Mouse (Mus musculus): ENCODE measurements around the gene Atg4d. TPM values are rescaled to one million over a fixed set of nuclear protein-coding genes. Genes with fewer than 3 reads are reported as not detected.
"Not testable (repeated sequence)": the region's sequence is repeated elsewhere in the genome, so short reads cannot be mapped to it uniquely, and the experiment has no call there.

Atg4d gene
- polyA plus RNA-seq (2017; shearing (Covaris generic)): 10 to 100 TPM; 23.5 to 32.5 (median 24.2) TPM

DNA sequence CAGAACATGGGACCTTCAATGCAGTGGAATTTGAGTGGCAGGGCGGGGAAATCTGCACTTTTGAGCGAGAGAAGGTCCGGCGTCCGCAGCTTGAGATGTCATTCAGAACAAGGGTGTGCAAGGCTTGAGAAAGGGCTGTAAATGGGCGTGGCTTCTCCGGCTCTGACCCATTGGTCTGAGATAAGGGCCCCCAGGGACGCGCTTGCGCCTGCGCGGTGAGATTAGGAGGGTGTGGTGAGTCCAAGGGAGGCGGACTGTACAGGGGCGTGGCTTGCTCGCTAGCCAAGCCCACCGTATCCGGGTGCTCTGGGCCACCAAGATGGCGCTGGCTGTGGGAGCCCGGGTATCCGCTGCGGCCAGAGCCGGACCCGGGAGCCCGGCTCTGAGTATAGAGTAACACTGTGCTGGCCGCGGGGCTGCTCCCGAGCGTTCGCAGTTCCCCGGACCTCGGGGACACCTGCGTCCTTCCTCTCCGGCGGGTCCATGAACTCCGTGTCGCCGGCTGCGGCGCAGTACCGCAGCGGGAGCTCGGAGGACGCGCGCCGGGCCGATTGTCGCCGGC is at the start of gene Atg4d:
Atg4d (plus strand) TSS at position 294 of the 562 bp plus-strand sequence.
- peak; percentile 98 for ATAC-seq

DNA sequence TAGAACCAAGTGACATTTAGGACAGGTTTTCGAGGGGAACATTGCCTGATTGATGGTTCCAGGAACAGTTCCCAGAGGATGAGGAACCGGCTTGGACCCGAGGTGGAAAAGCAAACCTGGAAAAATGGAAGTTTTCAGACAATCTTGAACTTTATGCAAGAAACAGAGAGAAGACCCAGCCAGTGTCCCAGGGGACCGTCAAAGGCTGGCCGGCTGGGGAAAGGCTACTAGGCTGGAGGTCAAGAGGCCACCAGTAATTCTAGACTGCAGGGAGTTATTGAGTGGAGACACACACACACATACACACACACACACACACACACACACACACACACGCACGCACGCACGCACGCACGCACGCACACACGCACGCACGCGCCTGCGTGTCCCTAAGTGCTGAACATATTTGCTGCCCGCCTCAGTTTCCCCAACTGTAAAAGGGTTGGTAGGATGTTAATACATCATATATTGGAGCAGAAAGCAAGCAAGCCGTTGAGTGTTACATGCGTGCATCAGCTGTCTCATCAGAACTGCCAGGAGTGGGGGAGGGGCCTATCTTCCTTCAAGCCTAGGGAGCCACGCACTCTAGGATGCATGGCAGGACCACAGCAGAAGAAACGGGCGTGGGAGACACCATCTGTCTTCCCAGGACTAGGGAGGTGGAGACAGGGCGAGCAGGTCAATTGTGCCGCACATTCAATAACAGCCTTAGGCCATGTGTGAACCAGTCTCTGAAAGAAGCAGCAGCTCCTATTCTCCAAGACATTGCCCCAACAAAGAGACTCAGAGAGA is 48.8 kb upstream of the Atg4d start:
- ATAC-seq: no peak

DNA sequence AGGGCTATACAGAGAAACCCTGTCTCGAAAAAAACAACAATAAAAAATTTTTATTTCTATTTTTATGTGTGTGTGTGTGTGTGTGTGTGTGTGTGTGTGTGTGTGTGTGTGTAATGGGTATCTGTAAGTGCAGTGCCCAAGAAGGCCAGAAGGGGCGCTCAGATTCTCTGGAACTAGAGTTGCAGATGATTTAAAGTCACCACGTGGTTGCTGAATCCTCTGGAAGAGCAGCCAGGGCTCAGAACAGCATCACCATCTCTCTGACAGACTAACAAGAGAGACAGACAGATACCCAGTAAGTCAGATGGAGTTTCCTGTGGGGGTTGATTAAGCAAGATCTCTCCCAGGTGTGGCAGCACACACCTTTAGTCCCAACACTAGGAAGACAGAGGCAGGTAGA is 45.3 kb upstream of the Atg4d start:
- no peak for ATAC-seq

DNA sequence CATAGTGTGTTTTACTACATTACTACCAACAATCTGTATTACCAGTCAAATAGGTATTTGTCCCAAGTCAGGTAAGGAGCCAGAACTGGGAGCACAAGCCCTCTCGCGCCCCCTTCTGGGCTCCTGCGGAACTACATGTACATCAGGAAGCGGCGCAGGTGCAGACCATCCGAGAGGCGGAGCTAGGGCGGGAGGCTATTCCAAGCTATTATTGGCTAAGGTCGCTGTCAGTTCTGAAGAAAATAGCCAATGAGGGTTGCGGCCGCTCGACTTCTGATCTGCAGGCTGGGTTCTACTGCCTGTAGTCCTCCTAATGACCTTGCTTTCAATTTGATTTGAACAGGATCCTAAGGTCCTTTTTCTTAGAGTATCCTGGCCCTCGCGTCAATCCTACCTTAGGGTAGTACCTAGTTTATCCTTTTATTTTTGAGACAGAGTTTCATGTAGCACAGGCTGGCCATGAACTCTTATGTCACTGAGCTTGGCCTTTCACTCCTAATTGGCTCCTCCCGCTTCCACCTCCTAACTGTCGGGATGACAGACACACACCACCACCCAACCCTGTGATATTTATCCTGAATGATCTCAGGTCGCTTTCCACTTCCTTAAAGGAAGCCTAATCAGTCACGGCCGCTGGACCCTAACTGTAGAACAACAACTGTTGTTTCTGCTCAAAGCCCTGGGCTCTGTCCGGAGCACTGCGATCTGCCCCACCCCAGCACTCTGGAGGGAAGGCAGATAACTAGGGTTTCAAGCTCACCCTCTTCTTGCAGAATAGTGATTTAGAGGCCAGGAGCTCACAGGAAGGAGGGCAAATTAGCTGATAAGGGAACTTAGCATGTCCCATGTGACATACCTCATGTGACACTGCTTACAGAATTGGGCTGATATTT is 44.4 kb upstream of the Atg4d start:
- peak; percentile 94 for ATAC-seq

DNA sequence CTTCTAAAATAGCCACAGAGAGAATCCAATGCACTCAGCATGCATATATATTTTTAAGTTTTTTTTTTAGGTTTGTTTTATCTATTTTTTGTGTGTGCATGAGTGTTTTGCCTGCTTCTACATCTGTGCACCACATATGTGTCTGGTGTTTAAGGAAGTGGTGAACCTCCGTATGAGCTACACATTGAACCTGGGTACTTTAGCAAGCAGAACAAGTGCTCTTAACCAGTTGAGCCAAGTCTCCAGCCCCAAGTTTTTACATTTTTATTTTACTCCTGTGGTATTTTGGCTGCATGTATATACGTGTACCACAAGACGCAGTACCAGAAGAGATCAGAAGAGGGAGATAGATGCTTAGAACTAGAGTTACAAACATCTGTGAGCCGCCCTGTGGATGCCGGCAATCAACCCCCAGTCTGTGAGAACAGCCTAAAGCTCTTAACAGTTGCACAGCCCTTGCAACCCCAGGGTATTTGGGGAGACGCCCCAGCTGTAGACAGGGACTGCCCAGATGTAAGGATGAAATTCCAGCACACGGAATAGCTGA is 43.6 kb upstream of the Atg4d start:
- peak; percentile 69 for ATAC-seq

DNA sequence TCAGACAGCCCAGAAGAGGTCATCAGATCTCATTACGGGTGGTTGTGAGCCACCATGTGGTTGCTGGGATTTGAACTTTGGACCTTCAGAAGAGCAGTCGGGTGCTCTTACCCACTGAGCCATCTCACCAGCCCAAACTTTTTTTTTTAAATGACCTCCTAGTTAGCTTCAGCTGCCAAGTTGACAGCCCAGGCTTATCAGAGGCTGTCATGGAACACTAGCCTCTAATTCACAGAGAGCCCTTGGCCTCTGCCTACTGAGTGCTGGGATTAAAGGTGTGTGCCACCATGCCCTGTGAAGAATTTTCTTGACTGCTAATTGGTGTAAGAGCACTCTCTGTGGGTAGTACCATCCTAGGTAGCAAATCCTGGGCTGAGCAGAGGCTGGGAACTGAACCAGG is 41.6 kb upstream of the Atg4d start:
- not testable (repeated sequence) for ATAC-seq

DNA sequence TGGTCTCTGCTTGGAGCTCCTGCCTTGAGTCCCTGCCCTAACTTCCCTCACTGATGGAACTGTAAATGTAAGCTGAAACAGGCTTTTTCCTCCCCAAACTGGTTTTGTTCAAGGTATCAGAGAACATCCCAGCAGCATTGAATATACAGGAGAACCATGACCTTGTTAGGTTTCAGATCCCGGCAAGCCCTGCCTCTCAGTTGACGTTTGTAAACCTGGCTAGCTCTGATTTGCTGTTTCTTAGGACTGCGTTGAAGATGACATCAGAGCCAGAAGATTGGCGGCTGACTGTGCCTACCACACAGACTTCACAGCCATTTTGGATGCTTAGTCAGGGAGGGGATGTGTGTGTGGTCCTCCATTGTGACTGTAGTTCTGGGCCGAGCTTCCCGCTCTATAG is 41.2 kb upstream of the Atg4d start:
- ATAC-seq: no peak

DNA sequence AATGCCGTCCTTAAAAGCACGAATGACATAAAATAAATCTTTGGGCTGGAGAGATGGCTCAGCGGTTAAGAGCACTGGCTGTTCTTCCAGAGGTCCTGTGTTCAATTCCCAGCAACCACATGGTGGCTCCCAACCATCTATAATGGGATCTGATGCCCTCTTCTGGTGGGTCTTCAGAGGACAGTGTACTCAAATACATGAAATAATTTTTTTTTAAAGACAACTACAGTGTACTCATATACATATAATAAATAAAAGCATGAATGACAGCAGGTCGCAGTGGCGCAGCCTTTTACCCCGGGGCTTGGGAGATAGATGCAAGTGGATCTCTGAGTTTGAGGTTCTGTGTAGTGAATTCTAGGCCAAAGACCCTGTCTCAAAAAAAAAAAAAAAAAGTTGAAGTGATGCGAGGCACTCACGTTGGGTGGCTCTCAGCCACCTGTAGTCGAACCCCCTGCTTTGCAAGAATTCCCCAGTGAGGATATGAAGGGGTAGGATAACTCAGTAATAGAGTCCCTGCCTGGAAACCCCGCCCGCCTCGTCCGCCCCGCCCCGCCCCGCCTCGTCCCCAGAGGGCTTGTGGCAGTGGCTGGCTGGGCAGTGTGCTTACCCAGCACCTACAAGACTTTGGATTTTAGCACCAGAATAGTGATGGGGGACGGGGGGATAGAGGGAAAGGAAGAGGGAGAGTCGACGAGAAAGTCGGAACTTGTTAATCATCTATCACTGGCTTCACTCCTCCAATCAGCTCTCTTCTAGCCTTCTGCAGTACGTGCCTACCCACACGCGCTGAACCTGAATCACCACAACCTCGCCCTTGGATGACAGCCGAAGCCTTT is 40.3 kb upstream of the Atg4d start:
- ATAC-seq: peak; percentile 30

DNA sequence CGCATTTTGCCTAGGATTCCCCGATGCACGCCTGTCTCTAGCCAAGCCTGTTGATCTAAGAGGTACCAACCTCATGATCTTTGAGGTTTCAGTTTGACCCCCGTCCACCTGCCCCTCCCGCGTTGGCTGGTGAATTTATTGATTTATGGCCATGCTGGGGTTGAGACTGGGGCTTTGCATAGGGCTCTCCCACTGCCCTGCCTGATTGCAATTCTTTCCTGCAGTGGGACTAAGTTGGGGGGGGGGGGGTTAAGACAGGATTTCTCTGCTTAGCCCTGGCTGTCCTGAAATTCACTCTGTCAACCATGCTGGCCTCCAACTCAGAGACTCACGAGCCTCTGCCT is 39.7 kb upstream of the Atg4d start:
- ATAC-seq: no peak

DNA sequence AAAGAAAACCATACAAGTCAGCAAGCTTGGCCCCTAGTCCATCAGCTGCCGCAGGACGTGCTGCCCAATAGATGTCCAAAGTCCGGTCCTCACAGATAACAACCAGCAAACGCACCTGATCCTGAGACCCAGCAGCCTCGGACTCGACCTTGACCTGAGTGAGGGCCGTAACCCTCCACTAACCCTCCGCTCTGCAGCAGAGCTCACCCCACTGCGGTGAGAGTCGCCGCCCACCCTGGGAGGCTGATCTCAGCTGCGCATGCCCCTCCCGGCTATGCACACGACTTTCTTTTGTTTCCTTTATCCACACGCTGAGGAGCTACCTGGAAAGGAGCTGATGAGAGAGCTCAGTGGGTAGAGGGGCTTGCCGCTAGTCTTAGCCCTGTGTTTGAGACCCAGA is 37.8 kb upstream of the Atg4d start:
- ATAC-seq: no peak

DNA sequence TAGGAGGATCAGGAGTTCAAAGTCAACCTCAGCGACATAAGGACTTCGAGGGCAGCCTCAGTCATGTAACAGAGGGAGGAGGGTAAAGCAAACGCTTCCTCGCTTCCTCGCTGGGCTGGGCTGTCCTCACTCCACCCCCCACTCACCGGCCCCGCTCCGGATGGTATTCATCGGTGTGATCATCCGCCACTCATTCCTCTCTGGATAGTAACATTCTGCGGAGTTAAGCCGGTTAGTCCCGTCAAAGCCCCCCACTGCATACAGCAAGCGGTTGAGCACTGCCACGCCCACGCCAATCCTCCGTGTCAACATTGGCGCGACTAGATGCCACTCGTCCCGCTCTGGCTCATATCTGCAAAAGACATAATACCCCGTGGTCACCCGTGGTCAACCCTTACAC is 33.5 kb upstream of the Atg4d start:
- no peak for ATAC-seq

DNA sequence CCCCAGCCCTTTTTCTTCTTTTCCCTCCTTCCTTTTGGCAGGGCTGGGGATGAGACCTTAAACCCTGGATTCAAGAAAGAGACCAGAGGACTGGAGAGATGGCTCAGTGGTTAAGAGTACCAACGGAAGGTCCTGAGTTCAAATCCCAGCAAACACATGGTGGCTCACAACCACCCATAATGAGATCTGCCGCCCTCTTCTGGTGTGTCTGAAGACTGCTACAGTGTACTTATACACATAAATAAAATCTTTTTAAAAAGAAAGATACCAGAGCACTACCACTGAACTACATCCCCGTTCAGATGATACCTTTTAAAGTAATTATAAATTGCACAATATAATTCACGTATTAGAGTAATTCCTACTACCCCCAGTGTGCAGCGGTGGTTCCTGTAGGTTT is 32.2 kb upstream of the Atg4d start:
- no peak for ATAC-seq

DNA sequence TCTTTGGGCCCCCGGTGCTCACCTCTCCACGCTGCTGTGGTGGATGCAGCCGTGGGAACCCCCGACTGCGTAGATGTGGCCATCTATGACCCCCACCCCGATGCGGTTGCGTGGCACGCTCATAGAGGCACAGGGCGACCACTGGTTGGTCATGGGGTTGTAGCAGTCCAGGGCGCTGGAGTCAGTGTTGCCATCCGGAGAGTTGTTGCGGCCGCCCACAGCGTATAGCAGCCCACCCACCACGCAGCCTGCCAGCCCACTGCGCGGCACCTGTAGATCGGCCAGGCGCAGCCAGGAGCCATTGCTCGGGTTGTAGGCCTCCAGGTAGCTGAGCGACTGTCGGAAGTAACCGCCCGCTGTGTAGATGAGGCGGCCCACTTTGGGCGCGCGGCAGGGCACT is 31.7 kb upstream of the Atg4d start:
- ATAC-seq: no peak

DNA sequence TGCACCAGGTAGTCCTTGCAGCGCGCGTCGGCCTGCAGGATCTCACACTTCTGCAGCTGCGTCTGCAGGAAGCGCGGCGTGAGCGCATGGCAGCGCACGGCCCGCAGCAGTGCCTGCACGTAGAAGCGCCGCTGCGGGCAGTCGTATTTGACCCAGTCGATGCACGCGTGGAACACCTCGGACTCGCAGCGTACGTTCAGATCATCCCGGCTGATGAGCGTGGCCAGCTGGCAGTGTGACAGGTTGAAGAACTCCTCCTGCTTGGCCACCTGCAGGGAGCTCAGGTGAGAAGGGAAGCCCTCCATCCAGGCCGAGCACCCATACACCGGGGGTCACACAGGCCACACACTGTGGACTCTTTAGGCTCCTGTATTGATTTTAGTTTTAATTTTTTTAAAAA is 31.3 kb upstream of the Atg4d start:
- ATAC-seq: no peak

DNA sequence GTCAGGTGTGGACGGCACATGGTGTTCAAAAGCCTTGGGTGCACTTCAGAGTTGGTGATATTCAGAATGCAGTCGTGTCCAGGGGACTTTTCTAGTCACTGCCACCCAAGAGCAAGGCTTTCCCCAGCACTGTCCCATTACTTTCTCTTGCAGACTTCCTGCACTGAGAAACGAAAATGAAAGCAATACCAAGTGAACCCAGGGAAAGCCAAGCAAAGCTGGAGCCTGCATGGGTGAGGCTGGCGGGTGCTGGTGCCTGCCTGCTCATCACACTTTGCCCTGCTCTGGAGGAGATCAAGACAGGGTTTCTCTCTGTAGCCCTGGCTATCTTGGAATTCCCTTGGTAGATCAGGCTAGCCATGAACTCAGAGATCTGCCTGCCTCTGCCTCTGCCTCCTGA is 29.8 kb upstream of the Atg4d start:
- peak; percentile 68 for ATAC-seq

DNA sequence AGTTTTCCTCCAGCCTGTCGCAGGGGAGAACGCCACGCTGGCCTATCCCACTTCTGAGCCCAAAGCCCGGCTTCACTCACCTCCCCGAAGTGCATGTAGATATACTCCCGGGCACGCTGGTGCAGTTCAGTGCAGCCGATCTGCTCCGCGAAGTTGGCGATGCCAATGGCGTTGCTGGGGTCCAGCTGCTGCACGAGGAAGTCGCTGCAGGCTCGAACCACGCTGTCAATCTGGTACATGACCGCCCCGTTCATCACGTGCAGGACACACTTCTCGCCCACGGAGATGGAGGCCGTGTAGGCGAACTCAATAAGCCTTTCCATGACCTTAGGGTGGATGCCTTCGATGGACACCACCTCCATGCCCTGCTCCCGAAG is 28.1 kb upstream of the Atg4d start:
- ATAC-seq: no peak

DNA sequence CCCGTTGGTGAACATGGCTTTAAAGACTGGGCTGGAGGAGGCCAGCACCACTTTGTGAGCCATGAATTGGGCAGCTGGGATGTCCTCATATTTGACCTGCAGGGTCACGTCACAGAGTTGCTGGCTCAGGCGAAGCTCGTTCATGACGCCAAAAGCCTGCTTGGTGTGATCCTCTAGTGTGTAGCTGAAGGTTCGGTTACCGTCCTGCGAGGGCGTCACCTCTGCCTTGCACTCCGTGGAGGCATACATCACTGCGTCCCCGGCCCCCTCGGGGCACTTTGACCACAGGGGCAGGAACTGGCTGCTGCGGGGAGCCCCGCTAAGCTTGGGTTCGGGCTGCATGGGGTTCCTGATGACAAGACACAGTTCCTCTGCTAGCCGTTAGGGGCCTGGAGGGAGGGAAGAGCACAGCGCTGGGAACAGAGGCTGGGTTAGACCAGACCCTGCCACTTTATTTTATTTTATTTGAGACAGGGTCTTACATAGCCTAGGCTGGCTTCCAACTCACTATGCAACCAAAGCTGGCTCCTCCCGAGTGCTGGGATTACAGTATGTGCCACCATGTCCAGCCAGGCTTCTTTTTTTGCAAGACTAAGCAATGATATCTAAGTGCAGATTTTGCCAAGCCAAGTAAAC is 27.6 kb upstream of the Atg4d start:
- ATAC-seq: no peak

DNA sequence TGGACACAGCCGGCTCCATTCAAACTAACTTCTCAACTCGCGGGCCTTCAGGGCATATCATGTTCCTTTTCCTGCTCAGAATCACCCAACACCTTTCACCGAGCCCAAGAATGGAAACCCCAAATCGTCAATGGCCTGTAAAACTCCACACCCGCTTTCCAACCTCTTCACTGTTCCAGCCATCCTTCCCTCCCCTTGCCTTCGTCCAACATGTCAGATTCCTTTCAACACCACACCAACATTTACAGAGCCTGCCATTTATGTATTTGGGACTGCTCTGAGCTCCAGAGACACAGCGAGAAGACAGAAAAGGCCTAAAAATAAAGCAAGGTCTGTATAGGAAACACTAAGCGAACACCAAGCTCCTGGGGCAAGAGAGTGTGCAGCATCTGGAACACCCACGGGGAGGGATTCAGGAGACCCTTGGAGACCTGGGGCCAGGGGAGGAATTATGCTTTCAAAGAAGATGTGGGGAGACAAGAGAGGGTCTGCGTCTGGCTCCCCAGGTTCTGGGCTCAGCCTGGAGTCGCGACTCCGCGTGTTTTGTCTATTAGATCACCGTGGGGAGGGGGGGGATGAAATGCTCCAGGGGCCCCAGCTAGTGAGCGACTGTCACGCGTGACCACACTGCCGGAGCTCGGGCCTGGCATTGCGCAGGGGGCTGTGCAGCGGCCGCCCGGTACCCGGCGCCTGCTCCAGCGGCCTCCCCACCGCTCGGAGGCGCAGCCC is 26.9 kb upstream of the Atg4d start:
- no peak for ATAC-seq

DNA sequence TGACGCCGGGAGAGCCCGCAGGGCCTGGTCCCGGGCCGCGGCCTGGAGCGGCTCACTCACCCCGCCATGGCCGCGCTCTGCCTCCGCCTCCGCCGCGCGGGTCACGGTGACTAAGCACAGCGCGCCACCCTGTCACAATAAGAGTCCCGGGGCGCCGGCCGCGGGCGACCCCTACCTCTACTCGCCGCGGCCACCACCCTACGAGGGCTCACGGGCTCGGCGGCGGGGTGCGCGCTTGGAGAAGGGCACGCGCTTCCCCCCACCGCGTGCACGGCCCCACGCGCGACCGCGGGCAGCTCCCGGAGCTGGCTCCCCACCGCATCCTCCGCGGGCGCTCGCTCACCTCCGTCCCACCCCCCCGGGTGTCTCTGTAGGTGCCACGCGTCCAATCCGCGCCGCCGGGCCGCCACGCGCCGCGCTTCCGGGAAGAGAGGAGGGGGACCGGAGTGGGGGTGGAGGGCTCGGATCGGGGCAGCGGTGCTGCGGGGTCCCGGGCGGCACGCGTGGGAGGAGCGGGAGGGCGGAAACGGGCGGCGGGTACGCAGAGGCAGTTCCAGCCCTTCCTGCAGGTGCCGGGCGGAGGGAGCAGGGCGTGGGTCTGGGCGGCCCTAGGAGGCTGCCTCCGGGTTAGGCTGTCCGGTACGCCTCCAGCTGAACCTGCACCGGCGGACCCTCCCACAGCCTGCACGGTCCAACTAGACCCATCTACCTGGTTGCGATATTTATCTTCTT is 26.2 kb upstream of the Atg4d start, which contains the start of gene Keap1:
Keap1 (minus strand) TSS at position 629 of the 732 bp plus-strand sequence.
- peak; percentile 64 for ATAC-seq

DNA sequence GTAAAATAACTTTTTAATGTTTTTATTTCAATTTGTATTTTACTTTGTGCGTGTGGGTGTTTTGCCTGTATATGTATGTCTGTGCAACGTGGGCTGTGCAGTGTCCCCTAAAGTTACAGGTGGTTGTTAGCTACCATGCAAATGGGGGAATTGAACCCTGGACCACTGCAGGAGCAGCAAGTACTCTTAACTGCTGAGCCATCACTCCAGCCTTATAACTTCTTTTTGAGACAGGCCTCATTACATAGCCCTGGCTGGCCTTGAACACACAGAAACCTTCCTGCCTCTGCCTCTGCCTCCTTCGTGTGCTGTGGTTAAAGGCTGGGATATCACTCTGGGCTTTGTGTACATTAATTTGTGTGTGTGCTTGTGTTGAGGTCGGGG is 25.6 kb upstream of the Atg4d start:
- ATAC-seq: no peak
